ENCODE assay signal across 18 mouse cellular contexts in the genomic region with DNA sequence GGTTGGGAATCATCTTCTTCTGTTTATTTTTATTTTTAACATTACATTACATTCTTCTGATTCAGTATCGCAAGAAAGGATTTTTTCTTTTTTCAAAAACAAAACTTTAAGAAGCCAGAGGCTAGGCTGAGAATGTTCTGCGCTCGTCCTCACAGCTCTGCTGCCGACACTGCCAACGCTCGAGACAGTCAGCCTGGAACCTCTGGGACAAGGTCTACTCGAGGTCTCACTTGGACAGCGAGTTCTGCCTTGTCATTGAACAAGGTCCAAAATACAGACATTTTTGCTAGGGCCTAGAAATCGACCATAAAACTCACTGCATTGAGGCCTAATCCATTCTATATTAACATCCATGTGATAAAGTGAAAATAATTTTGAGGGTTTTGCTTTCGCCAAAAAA. TPM values are rescaled to one million over a fixed set of nuclear protein-coding genes. Genes with fewer than 3 reads are reported as not detected.
DNase-seq lines count a peak whose midpoint lies in the region.
"Had no signal": no experiment of that assay in that cellular context is flagged by ENCODE, and none has a peak within 500 bp of the region (broad histone marks: within the 10 kb centered on the region; RNA-seq: fewer than 3 reads in every experiment).

No protein-coding gene starts in this region.

- H3K4me3 ChIP-seq in heart, embryonic 10.5 days = no peak overlapping the region
- H3K4me3 ChIP-seq: embryonic facial prominence, embryonic 15.5 days; erythroblast, embryonic 14.5 days; forebrain, embryonic 10.5 days; heart, embryonic 15.5 days; hindbrain, embryonic 15.5 days had no signal

- WGBS in heart, embryonic 10.5 days = 89% methylated on average over 10 of the region's 10 CpGs

- peaks cover 23% of the 10 kb centered on the region for H3K36me3 ChIP-seq in heart, embryonic 10.5 days
- H3K36me3 ChIP-seq: hindbrain, embryonic 15.5 days had no signal

- no peaks in the 10 kb centered on the region for H3K27me3 ChIP-seq in heart, embryonic 10.5 days (ENCODE audit: insufficient read depth, poor library complexity, severe bottlenecking)
- H3K27me3 ChIP-seq: embryonic facial prominence, embryonic 15.5 days; heart, embryonic 15.5 days; hindbrain, embryonic 15.5 days had no signal

- peak; percentile 13 for DNase-seq in heart, embryonic 10.5 days (ENCODE audit: low spot score)
- no peak for DNase-seq in heart, postnatal 36 days
- DNase-seq in kidney, adult 9 months = peak; percentile 59
- no peak for DNase-seq in kidney, postnatal 14 days
- peak; percentile 33 for DNase-seq in adrenal gland, postnatal 10 days
- peak; percentile 38 for DNase-seq in adrenal gland, postnatal 25 days
- DNase-seq in embryo, embryonic 10.5 days (ENCODE audit: low spot score) = no peak
- DNase-seq: cerebellum, adult 2 months; cerebellum, postnatal 10 days; embryo, embryonic 11 days; gastrocnemius, postnatal 36 days; heart, adult 18-20 months; heart, postnatal 14 days had no signal

- no peak overlapping the region for H3K27ac ChIP-seq in heart, embryonic 10.5 days
- H3K27ac ChIP-seq: embryonic facial prominence, embryonic 15.5 days; forebrain, embryonic 10.5 days; heart, embryonic 15.5 days; hindbrain, embryonic 15.5 days had no signal

- no peaks in the 10 kb centered on the region for H3K9me3 ChIP-seq in heart, embryonic 10.5 days
- H3K9me3 ChIP-seq: embryonic facial prominence, embryonic 15.5 days; forebrain, embryonic 10.5 days; heart, embryonic 15.5 days; hindbrain, embryonic 15.5 days had no signal

- intact Hi-C loops in heart, postnatal 36 days (cut with DNase I) = no loop called here

- peaks cover 5% of the 10 kb centered on the region; the same call in 1 of the 2 replicates for H3K4me1 ChIP-seq in heart, embryonic 10.5 days
- H3K4me1 ChIP-seq: embryonic facial prominence, embryonic 15.5 days; heart, embryonic 15.5 days; hindbrain, embryonic 15.5 days had no signal

RNA-seq across cellular contexts. Expression of gene Fam133b, which starts 20.8 kb away (rescaled TPM):
- polyA plus RNA-seq in heart, embryonic 10.5 days (2016; fragmentation: Nextera tagmentation; extraction: Ambion mirVana) = 15.8 and 19.3 TPM in 2 replicates
- total RNA-seq in heart, postnatal 36 days (2021) = 10 to 100 TPM; 10.9 to 11.9 TPM
- total RNA-seq in adrenal gland, postnatal 10 days (2021) = 10 to 100 TPM; 25.3 to 34.4 TPM
- total RNA-seq in adrenal gland, postnatal 25 days (2021) = 32.8 and 35.5 TPM in 2 replicates

RNA-seq across cellular contexts. Expression of gene 1700109H08Rik, which starts 48.5 kb away (rescaled TPM):
- 2.7 and 3.8 TPM in 2 replicates for polyA plus RNA-seq in heart, embryonic 10.5 days (2016; fragmentation: Nextera tagmentation; extraction: Ambion mirVana)
- total RNA-seq in heart, postnatal 36 days (2021) = 1 to 10 TPM; 1.6 to 1.7 TPM
- 1 to 10 TPM; 2.2 to 4.9 TPM for total RNA-seq in adrenal gland, postnatal 10 days (2021)
- total RNA-seq in adrenal gland, postnatal 25 days (2021) = 3.9 and 4.4 TPM in 2 replicates

Comparison
In these comparisons a context has a peak if more than half of its experiments do, and no peak if none do; other contexts are left out.
1. DNase-seq: peak in heart, embryonic 10.5 days (single experiment), kidney, adult 9 months (single experiment), adrenal gland, postnatal 10 days (single experiment) and adrenal gland, postnatal 25 days (single experiment); none in heart, postnatal 36 days (0 of 2), kidney, postnatal 14 days (single experiment) and embryo, embryonic 10.5 days (single experiment).